Comparison of ENCODE assay signal across 8 mouse cellular contexts in the genomic region with DNA sequence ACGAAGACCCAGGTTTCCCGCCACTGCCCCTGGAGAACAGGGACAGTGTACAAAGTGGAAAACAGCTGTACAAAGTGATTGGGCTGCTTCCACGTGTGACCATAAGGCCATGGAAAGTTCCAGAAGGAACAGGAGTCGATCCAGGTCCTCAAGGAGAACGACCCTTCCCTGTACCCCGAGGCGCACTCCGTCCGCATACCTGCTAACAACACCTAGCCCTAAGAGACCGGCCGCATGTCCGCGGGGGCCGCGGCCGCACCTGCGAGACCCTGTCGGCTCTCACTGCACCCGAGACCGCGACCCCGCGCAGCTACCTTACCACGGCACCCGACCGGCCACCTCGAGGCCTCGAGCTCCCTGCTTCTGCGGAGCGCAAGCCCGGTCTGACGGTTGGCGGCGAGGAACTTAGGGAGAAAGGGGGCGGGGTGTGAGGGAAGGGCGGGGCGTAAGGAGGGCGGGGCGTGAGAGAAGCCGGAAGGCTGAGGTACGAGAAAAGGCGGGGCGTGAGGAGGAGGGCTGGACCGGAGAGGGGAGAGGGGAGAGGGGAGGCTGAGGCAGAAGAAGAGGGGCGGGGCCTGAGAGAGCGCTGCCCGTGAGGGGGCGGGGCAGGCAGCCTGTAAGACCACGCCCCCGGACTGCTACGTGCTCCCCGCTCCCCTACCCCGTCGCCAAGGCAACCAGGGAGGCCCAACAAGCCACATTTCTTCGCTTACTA. TPM values are rescaled to one million over a fixed set of nuclear protein-coding genes. Genes with fewer than 3 reads are reported as not detected.
A peak's percentile ranks its signal among the peaks of the same experiment; 100 is the strongest.
DNase-seq lines count a peak whose midpoint lies in the region; ATAC-seq lines count a peak whose summit lies in the region.

A gene (minus strand): TSS at position 413 of the 715 bp plus-strand sequence.

- peak within 1 kb of the TSS; percentile 72 for H3K4me2 ChIP-seq in forebrain, embryonic 16.5 days (ENCODE audit: low read length)
- peak within 1 kb of the TSS; percentile 97 for H3K4me2 ChIP-seq in lung, embryonic 16.5 days (ENCODE audit: low read depth, low read length)

- H3K9ac ChIP-seq in forebrain, embryonic 16.5 days (replicated peaks; ENCODE audit: low read depth, low read length), result peak within 1 kb of the TSS; percentile 51
- peak within 1 kb of the TSS; percentile 68 for H3K9ac ChIP-seq in lung, embryonic 16.5 days (ENCODE audit: low read length)

- H3K27me3 ChIP-seq in forebrain, embryonic 16.5 days (replicated peaks; ENCODE audit: control insufficient read depth, insufficient read depth, low read length), result no peaks in the 10 kb centered on the region
- H3K27me3 ChIP-seq in lung, embryonic 16.5 days (ENCODE audit: control insufficient read depth, insufficient read depth, low read depth, low read length), result no peaks in the 10 kb centered on the region

- DNase-seq in c-Kit-positive CD71-positive TER-119-positive erythroid progenitor cells, embryonic 14.5 days (ENCODE audit: low spot score), result peak; percentile 64
- peak; percentile 72 for DNase-seq in layer of hippocampus, adult 9-11 months
- peak; percentile 80 for DNase-seq in ovary, adult 18-20 months (ENCODE audit: low spot score)
- peak; percentile 93 for DNase-seq in testis, postnatal 14 days (ENCODE audit: low spot score)

- no peak within 1 kb of the TSS for H3K27ac ChIP-seq in forebrain, embryonic 16.5 days (ENCODE audit: low read length)
- H3K27ac ChIP-seq in lung, embryonic 16.5 days (ENCODE audit: low read length), result no peak within 1 kb of the TSS; the same call in 1 of the 2 replicates

- no peaks in the 10 kb centered on the region for H3K9me3 ChIP-seq in forebrain, embryonic 16.5 days (ENCODE audit: control insufficient read depth, low read length)
- H3K9me3 ChIP-seq in lung, embryonic 16.5 days (ENCODE audit: control insufficient read depth, low read length), result no peaks in the 10 kb centered on the region

- WGBS in forebrain, embryonic 16.5 days, result 14% methylated on average over 51 of the region's 55 CpGs
- WGBS in lung, embryonic 16.5 days, result 9% methylated on average over 49 of the region's 55 CpGs

- H3K36me3 ChIP-seq in forebrain, embryonic 16.5 days (ENCODE audit: control insufficient read depth, insufficient read depth), result no peaks in the 10 kb centered on the region
- H3K36me3 ChIP-seq in lung, embryonic 16.5 days (ENCODE audit: control insufficient read depth, insufficient read depth, low read length), result no peaks in the 10 kb centered on the region

- ATAC-seq in CD4-positive, CD25-positive, alpha-beta regulatory T cell, adult 4 months, result peak; percentile 78
- peak; percentile 90 for ATAC-seq in forebrain, embryonic 16.5 days
- peak; percentile 82 to 85 for ATAC-seq in hematopoietic stem cell, adult 5-6 weeks (replicated peaks in 1 of 2; ENCODE audit: insufficient read depth in 1 of 2, low FRiP score in 2 of 2, low TSS enrichment in 1 of 2, low read depth in 1 of 2, poor library complexity in 2 of 2, severe bottlenecking in 2 of 2)
- ATAC-seq in lung, embryonic 16.5 days (ENCODE audit: low read depth), result peak; percentile 92

- peak within 1 kb of the TSS; percentile 55 for H3K4me3 ChIP-seq in forebrain, embryonic 16.5 days (replicated peaks; ENCODE audit: low read length)
- H3K4me3 ChIP-seq in lung, embryonic 16.5 days (ENCODE audit: low read length), result peak within 1 kb of the TSS; percentile 55

- peaks cover 6% of the 10 kb centered on the region for H3K4me1 ChIP-seq in forebrain, embryonic 16.5 days (replicated peaks; ENCODE audit: control insufficient read depth, insufficient read depth, low read length)
- H3K4me1 ChIP-seq in lung, embryonic 16.5 days (replicated peaks; ENCODE audit: control insufficient read depth, insufficient read depth, low read length), result peaks cover 18% of the 10 kb centered on the region

RNA-seq across cellular contexts. Expression of the gene that starts here (rescaled TPM):
- not detected for polyA plus RNA-seq in CD4-positive, CD25-positive, alpha-beta regulatory T cell, adult 4 months (2017; shearing (Covaris generic))
- 0.32 and 0.40 TPM in 2 replicates for polyA plus RNA-seq in forebrain, embryonic 16.5 days (2015; fragmentation: Nextera tagmentation; extraction: Ambion mirVana)
- 9.3 and 11.4 TPM in 2 replicates for total RNA-seq in hematopoietic stem cell, adult 5-6 weeks (2017)
- 3.3 TPM in 2 replicates for polyA plus RNA-seq in lung, embryonic 16.5 days (2015; fragmentation: Nextera tagmentation; extraction: Ambion mirVana)

Comparison
In these comparisons a context has a peak if more than half of its experiments do, and no peak if none do; other contexts are left out.
1. Peak in ATAC-seq in CD4-positive, CD25-positive, alpha-beta regulatory T cell, adult 4 months; RNA of the gene not detected or under 1 TPM.
2. Peak in ATAC-seq, H3K4me3 ChIP-seq, H3K9ac ChIP-seq and H3K4me2 ChIP-seq in forebrain, embryonic 16.5 days; RNA of the gene not detected or under 1 TPM.